Mouse (Mus musculus) intestine, embryonic 15.5 days (tissue): Measurements from ENCODE around the gene Rps6kb2. TPM values are rescaled to one million over a fixed set of nuclear protein-coding genes. Genes with fewer than 3 reads are reported as not detected.

Source experiments
- ATAC-seq: fragments of 200-750 bp; cut with Nextera tagmentation; 2 replicates; pipeline ENCODE4 v1.8.0; 2017; ENCODE audit warnings: moderate TSS enrichment, moderate library complexity
- H3K27ac ChIP-seq: fragments of 300-500 bp; sonication (generic); 2 replicates; pipeline ENCODE4 v1.5.1; 2015; ENCODE audit warnings: mild to moderate bottlenecking, inconsistent platforms
- H3K27me3 ChIP-seq: fragments of 300-500 bp; sonication (generic); replicated peaks from 2 replicates; pipeline ENCODE4 v1.6.1; 2015; ENCODE audit warnings: inconsistent platforms
- H3K36me3 ChIP-seq: fragments of 300-500 bp; sonication (generic); 2 replicates; pipeline ENCODE4 v1.6.1; 2015; ENCODE audit warnings: inconsistent platforms
- H3K4me1 ChIP-seq: fragments of 300-500 bp; sonication (generic); replicated peaks from 2 replicates; pipeline ENCODE4 v1.6.1; 2015; ENCODE audit warnings: inconsistent platforms
- H3K4me2 ChIP-seq: fragments of 300-500 bp; sonication (generic); replicated peaks from 2 replicates; pipeline ENCODE4 v1.6.1; 2015; ENCODE audit warnings: mild to moderate bottlenecking, inconsistent platforms
- H3K4me3 ChIP-seq: fragments of 300-500 bp; sonication (generic); replicated peaks from 2 replicates; pipeline ENCODE4 v1.5.1; 2015; ENCODE audit warnings: inconsistent platforms
- H3K9ac ChIP-seq: fragments of 300-500 bp; sonication (generic); 2 replicates; pipeline ENCODE4 v1.6.1; 2015; ENCODE audit warnings: inconsistent platforms
- H3K9me3 ChIP-seq: fragments of 300-500 bp; sonication (generic); 2 replicates; pipeline ENCODE4 v1.6.1; 2016; ENCODE audit warnings: inconsistent platforms
- WGBS: fragments of 180-500 bp; shearing (Covaris S2); methylation state at CpG from one replicate; pipeline ENCODE4 v1.1.7; 2015; 5-methylcytosine and 5-hydroxymethylcytosine counted together
- polyA plus RNA-seq: library from polyadenylated mRNA; unstranded; fragments of >200 nt; fragmentation: Nextera tagmentation; extraction: Ambion mirVana; gene quantifications from 2 replicates; pipeline ENCODE4 v1.2.1, GENCODE M21; 2015

Gene Rps6kb2
- polyA plus RNA-seq, 1 experiment from 2014 or later: 40.7 TPM

DNA sequence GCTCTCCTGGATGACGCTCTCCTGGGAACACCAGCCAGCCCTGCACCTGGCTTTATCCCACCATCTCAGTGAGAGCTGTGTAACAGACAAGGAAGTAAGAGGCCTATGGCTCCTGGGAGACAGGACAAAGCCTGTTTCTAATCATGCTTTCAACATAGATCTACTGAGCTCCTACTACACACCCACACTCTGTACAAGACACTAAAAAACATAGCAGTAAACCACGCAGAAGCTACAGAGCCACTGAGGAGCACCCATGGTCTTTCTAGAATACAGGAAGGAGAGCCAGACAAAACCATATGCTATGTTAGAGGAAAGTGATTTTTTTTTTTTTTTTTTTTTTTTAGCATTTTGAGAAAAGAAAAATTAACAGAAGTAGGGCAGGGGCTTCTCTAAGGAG lies 44.8 kb downstream of the Rps6kb2 start:
- Histone ChIP-seq H3K4me2 (no peak overlapping the region), H3K36me3 (peaks cover 22% of the 10 kb centered on the region; the same call in 1 of the 2 replicates), H3K4me1 (peaks cover 26% of the 10 kb centered on the region), H3K27me3 (no peaks in the 10 kb centered on the region), H3K4me3 (no peak overlapping the region), H3K9ac (no peak overlapping the region), H3K27ac (no peak overlapping the region), H3K9me3 (no peaks in the 10 kb centered on the region)
- no peak for ATAC-seq
- WGBS: 89% methylated on average over 2 of the region's 2 CpGs

DNA sequence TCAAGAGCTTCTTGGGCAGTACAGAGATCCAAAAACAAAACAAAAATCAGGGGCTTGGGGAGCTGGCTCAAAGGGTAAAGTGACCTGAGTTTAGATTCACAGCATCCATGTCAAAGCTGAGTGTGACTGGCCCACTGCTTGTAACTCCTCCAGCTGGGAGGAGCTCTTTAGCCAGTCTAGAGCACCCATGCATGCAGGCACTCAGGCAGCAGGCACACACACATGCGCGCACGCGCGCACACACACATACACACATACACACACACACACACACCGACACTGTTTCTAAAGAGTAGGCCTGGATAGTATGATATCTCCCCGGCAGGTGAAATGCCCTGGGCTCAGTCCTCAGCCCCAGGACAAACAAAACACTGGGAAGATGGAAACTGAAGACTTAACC lies 46.1 kb downstream of the Rps6kb2 start:
- ATAC-seq: no peak
- no peak overlapping the region for H3K27ac ChIP-seq

DNA sequence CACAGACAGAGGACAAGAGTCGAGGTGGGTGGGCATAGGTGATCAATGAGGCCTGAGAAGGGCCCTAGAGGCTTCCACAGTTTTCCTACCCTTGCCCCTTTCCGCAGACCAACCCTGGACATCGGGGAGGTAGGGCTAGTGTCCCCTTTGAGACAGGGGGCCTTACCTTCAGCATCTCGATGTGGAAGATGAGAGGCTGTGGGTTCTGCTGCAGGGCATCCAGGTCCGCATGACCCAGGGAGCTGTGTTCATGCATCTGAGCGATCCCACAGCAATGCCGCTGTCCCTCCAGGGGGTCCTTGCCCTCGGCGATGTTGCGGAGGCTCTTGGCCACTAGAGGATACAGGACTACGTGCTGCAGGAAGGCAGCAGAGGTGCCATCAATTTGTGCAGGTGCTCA lies 47.3 kb downstream of the Rps6kb2 start:
- H3K4me2 ChIP-seq: no peak overlapping the region
- WGBS: 91% methylated on average over 11 of the region's 11 CpGs
- H3K4me3 ChIP-seq: no peak overlapping the region
- H3K9ac ChIP-seq: no peak overlapping the region
- H3K4me1 ChIP-seq: peaks cover 31% of the 10 kb centered on the region
- no peaks in the 10 kb centered on the region for H3K9me3 ChIP-seq
- H3K36me3 ChIP-seq: peaks cover 22% of the 10 kb centered on the region; the same call in 1 of the 2 replicates
- H3K27ac ChIP-seq: no peak overlapping the region
- ATAC-seq: no peak
- H3K27me3 ChIP-seq: no peaks in the 10 kb centered on the region

More for the DNA sequence above, 46.1 kb downstream of the Rps6kb2 start:
- Histone ChIP-seq H3K4me3 (no peak overlapping the region), H3K4me2 (no peak overlapping the region), H3K4me1 (peaks cover 36% of the 10 kb centered on the region), H3K9me3 (no peaks in the 10 kb centered on the region), H3K9ac (no peak overlapping the region), H3K36me3 (peaks cover 22% of the 10 kb centered on the region; the same call in 1 of the 2 replicates), H3K27me3 (no peaks in the 10 kb centered on the region)
- WGBS: 95% methylated on average over 7 of the region's 7 CpGs

DNA sequence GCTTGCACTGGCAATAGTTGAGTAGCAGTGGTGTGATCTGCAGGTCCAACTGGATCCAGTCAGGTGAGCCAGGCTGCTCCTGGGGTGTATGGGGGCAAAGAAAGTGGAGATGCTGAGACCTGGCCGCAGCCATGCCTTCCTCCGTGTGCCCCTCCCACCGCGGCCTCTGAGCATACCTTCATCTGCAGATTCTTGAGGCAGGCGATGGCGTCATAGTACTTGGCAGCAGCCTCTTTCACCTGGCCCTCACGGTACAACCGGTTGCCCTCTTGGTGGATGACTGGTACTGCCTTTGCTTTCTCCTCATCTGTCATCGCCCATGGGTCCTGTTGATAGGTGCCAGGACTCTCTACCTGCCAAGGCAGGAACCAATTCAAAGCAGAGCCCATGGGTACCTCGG lies 48.0 kb downstream of the Rps6kb2 start:
- peaks cover 22% of the 10 kb centered on the region; the same call in 1 of the 2 replicates for H3K36me3 ChIP-seq
- no peak overlapping the region for H3K27ac ChIP-seq
- no peak for ATAC-seq

DNA sequence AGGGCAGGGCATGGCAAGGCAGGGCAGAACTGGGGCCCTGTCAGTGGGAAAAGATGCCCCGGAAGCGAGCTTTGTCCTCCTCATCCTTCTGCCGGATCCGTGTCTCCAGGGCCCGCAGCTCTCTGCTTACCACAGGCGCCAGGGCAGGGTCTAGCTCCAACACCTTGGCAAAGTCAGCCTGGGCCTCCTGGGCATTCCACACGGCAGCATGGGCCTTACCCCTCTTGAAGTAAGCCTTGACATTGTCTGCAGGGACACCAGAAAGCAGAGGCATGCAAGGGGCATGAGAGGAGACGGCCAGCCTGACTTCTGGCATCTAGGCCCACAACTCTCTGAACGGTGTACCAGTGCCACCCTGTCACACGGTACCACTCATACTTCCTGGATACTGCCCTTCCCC lies 48.6 kb downstream of the Rps6kb2 start:
- Histone ChIP-seq H3K9ac (no peak overlapping the region), H3K4me3 (no peak overlapping the region), H3K36me3 (peaks cover 22% of the 10 kb centered on the region; the same call in 1 of the 2 replicates), H3K27me3 (no peaks in the 10 kb centered on the region), H3K27ac (peak overlapping the region; percentile 76; the same call in 1 of the 2 replicates), H3K4me2 (peak overlapping the region; percentile 30; the same call in 1 of the 2 replicates), H3K9me3 (no peaks in the 10 kb centered on the region), H3K4me1 (peaks cover 23% of the 10 kb centered on the region)
- 78% methylated on average over 10 of the region's 10 CpGs for WGBS
- ATAC-seq: no peak

More for the DNA sequence above, 48.0 kb downstream of the Rps6kb2 start:
- H3K27me3 ChIP-seq: no peaks in the 10 kb centered on the region
- H3K9me3 ChIP-seq: no peaks in the 10 kb centered on the region
- H3K9ac ChIP-seq: no peak overlapping the region
- no peak overlapping the region for H3K4me3 ChIP-seq
- H3K4me2 ChIP-seq: no peak overlapping the region
- WGBS: 96% methylated on average over 10 of the region's 10 CpGs
- peaks cover 24% of the 10 kb centered on the region for H3K4me1 ChIP-seq

DNA sequence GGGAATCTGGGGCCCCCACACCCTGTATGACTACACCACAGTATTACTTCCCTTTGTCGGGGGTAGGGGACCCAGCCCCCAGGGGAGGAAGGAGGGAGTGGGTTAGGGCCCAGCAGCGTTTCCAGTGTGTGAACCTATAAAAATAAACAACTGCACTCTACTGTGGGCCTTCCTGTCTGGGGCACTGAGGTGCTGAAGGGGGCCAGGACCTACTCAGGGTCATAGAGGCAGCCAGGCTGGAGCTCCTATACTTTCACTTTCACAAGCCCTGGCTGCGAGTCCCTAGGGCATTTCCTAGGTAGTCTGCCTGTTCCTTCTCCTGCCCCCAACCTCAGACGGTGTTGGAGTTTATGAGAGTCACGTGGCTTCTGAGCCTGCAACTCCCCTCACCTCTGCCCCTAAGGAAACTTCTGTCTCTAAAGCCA lies 49.3 kb downstream of the Rps6kb2 start:
- Histone ChIP-seq H3K9me3 (no peaks in the 10 kb centered on the region), H3K4me3 (no peak overlapping the region), H3K4me1 (peaks cover 23% of the 10 kb centered on the region), H3K9ac (no peak overlapping the region; the same call in 1 of the 2 replicates), H3K27me3 (no peaks in the 10 kb centered on the region), H3K36me3 (peaks cover 22% of the 10 kb centered on the region; the same call in 1 of the 2 replicates), H3K4me2 (peak overlapping the region; percentile 30), H3K27ac (peak overlapping the region; percentile 76)
- ATAC-seq: peak; percentile 83
- WGBS: 15% methylated on average over 5 of the region's 5 CpGs

DNA sequence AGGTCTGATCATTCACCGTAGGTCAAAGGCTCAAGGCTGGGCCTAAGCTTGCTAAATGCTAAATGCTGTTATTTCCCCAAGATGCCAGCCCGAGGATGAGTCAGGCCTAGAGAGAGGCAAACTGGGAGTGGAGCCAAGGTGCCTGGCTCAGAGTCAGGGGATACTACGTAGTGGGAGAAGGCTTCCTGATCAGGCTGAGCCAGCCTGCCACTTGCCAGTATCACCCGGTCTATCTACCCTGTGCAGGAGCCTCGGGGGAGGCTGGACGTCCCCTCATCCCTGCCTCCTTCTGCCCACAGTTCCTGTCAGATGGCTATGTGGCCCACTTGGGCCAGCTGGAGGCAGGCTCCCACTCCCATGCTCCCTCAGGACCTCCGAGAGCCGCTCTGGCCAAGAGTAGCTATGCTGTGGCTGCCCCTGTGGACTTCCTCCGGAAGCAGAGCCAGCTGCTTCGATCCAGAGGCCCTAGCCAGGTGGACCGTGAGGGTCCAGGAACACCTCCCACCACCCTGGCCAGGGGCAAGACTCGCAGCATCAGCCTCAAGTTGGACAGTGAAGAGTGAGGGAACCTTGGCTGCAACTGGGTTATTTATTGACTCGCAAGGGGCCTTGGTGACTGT lies 49.9 kb downstream of the Rps6kb2 start:
- WGBS: 57% methylated on average over 13 of the region's 13 CpGs
- H3K9me3 ChIP-seq: no peaks in the 10 kb centered on the region
- peaks cover 22% of the 10 kb centered on the region; the same call in 1 of the 2 replicates for H3K36me3 ChIP-seq
- no peak overlapping the region for H3K4me3 ChIP-seq
- peaks cover 23% of the 10 kb centered on the region for H3K4me1 ChIP-seq
- ATAC-seq: peak; percentile 52
- H3K9ac ChIP-seq: no peak overlapping the region; the same call in 1 of the 2 replicates
- peak overlapping the region; percentile 76 for H3K27ac ChIP-seq
- no peaks in the 10 kb centered on the region for H3K27me3 ChIP-seq
- H3K4me2 ChIP-seq: peak overlapping the region; percentile 30

DNA sequence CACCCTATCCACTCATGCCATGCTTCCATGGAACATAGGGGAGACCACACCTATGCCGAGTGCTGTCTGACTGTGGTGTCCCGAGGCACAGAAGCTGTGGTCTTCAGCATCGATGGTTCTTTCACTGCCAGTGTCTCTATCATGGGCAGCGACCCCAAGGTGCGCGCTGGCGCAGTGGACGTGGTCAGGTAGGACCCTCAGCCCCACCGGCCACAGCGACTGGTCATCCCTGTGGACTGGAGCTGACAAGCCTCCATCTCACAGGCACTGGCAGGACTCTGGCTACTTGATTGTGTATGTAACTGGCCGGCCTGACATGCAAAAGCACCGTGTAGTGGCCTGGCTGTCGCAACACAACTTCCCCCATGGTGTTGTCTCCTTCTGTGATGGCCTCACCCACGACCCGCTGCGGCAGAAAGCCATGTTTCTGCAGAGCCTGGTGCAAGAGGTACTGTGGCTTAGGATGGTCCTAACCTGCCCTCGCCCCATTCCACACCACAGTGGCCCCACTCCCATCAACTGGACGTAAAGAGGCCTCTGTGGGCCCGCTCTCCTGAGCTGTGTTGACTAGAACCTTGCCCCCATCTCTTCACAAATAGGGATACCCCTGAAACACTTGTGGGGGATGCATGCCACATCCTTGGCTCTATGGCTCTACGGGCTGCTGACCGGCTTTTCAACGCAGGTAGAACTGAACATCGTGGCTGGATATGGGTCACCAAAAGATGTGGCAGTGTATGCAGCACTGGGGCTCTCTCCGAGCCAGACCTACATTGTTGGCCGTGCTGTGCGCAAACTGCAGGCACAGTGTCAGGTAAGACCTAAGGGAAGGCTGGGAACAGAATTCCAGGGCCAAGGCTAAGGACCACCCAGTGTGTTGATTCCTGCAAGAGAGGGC lies 50.8 kb downstream of the Rps6kb2 start:
- Histone ChIP-seq H3K9me3 (no peaks in the 10 kb centered on the region), H3K4me1 (peaks cover 23% of the 10 kb centered on the region), H3K36me3 (peaks cover 16% of the 10 kb centered on the region; the same call in 1 of the 2 replicates), H3K9ac (no peak overlapping the region), H3K27ac (peak overlapping the region; percentile 76; the same call in 1 of the 2 replicates), H3K4me3 (no peak overlapping the region), H3K27me3 (no peaks in the 10 kb centered on the region), H3K4me2 (no peak overlapping the region)
- WGBS: 95% methylated on average over 26 of the region's 26 CpGs
- ATAC-seq: no peak

DNA sequence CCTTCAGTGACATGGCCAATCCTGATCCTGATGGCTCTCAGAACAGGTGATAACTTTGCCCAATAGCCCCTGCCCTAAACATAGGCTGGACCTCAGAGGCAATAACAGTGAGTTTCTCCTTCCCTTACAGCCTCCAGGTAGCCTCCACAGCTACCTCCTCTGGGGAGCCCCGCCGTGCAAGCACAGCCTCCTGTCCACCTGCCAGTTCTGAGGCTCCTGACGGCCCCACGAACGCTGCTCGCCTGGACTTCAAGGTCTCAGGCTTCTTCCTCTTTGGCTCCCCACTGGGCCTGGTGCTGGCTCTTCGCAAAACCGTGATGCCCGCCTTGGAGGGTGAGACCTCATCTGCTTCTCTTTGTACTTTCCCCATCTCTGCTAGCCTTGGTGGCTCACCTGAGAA lies 54.6 kb downstream of the Rps6kb2 start:
- Histone ChIP-seq H3K4me3 (no peak overlapping the region), H3K9me3 (no peaks in the 10 kb centered on the region), H3K4me1 (peaks cover 11% of the 10 kb centered on the region), H3K4me2 (no peak overlapping the region), H3K27ac (no peak overlapping the region), H3K36me3 (0 out of 2 replicates have a peak, but pooled peaks cover 3% of the 10 kb centered on the region), H3K27me3 (no peaks in the 10 kb centered on the region), H3K9ac (no peak overlapping the region)
- WGBS: 91% methylated on average over 9 of the region's 9 CpGs
- no peak for ATAC-seq

DNA sequence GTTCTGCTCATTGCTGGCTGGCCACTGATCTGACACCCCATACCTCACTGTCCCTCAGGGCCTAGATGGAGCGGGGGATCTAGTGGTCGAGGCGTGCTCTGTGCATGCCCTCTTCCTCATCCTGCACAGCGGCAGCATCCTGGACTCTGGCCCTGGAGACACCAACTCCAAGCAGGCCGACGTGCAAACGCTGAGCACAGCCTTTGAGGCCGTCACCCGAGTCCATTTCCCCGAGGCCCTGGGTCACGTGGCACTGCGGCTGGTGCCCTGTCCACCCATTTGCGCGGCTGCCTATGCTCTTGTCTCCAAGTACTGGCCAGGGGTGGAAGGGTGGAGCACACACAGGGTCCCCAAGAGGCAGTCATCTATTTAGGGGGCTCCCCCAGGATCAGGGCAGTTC lies 56.5 kb downstream of the Rps6kb2 start:
- Histone ChIP-seq H3K9ac (no peak overlapping the region), H3K27me3 (no peaks in the 10 kb centered on the region; the same call in 1 of the 2 replicates), H3K4me2 (no peak overlapping the region), H3K27ac (no peak overlapping the region), H3K4me3 (no peak overlapping the region), H3K36me3 (0 out of 2 replicates have a peak, but pooled peaks cover 3% of the 10 kb centered on the region), H3K4me1 (no peaks in the 10 kb centered on the region), H3K9me3 (no peaks in the 10 kb centered on the region)
- no peak for ATAC-seq
- 90% methylated on average over 14 of the region's 14 CpGs for WGBS

DNA sequence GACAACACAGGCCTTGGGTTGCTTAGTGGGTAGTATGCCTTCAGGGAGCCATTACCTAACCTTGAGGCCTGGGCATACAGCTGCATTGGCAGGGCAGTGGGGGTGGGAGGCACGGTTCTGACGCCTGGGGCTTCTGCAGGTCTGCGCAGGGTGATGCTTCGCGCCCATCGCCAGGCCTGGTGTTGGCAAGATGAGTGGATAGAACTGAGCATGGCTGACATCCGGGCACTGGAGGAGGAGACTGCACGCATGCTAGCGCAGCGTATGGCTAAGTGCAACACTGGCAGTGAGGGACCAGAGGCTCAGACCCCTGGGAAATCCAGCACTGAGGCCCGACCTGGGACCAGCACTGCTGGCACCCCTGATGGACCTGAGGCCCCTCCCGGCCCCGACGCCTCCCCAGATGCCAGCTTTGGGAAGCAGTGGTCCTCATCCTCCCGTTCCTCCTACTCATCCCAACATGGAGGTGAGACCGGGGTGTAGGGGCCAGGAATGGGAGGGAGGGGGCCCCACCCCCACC lies 58.4 kb downstream of the Rps6kb2 start:
- Histone ChIP-seq H3K27ac (no peak overlapping the region), H3K9me3 (no peaks in the 10 kb centered on the region), H3K4me1 (peaks cover 17% of the 10 kb centered on the region), H3K4me3 (no peak overlapping the region), H3K36me3 (0 out of 2 replicates have a peak, but pooled peaks cover 3% of the 10 kb centered on the region), H3K4me2 (no peak overlapping the region), H3K27me3 (peaks cover 10% of the 10 kb centered on the region), H3K9ac (no peak overlapping the region)
- 90% methylated on average over 16 of the region's 16 CpGs for WGBS
- no peak for ATAC-seq
